Mouse (Mus musculus) hindbrain, embryonic 12.5 days (tissue): Measurements from ENCODE around the gene Alkbh6. TPM values are rescaled to one million over a fixed set of nuclear protein-coding genes. Genes with fewer than 3 reads are reported as not detected.

Experiments used
- ATAC-seq: fragments of 200-750 bp; cut with Nextera tagmentation; 2 replicates; pipeline ENCODE4 v1.8.0; 2017; ENCODE audit warnings: moderate TSS enrichment; ENCODE audit not compliant: low FRiP score
- H3K27ac ChIP-seq: fragments of 300-500 bp; sonication (generic); 2 replicates; pipeline ENCODE4 v1.5.1; 2016; ENCODE audit warnings: mild to moderate bottlenecking
- H3K27me3 ChIP-seq: fragments of 300-500 bp; sonication (generic); 2 replicates; pipeline ENCODE4 v1.6.1; 2016; ENCODE audit warnings: mild to moderate bottlenecking
- H3K36me3 ChIP-seq: fragments of 300-500 bp; sonication (generic); 2 replicates; pipeline ENCODE4 v1.6.1; 2016; ENCODE audit warnings: mild to moderate bottlenecking
- H3K4me1 ChIP-seq: fragments of 300-500 bp; sonication (generic); 2 replicates; pipeline ENCODE4 v1.6.1; 2016
- H3K4me2 ChIP-seq: fragments of 300-500 bp; sonication (generic); replicated peaks from 2 replicates; pipeline ENCODE4 v1.6.1; 2016; ENCODE audit warnings: mild to moderate bottlenecking
- H3K4me3 ChIP-seq: fragments of 300-500 bp; sonication (generic); 2 replicates; pipeline ENCODE4 v1.5.1; 2016; ENCODE audit warnings: mild to moderate bottlenecking
- H3K9ac ChIP-seq: fragments of 300-500 bp; sonication (generic); 2 replicates; pipeline ENCODE4 v1.6.1; 2016; ENCODE audit warnings: mild to moderate bottlenecking, moderate library complexity
- H3K9me3 ChIP-seq: fragments of 300-500 bp; sonication (generic); replicated peaks from 2 replicates; pipeline ENCODE4 v1.6.1; 2016; ENCODE audit warnings: mild to moderate bottlenecking
- WGBS: fragments of 180-500 bp; shearing (Covaris S2); methylation state at CpG from one replicate; pipeline ENCODE4 v1.1.7; 2016; 5-methylcytosine and 5-hydroxymethylcytosine counted together
- polyA plus RNA-seq: library from polyadenylated mRNA; unstranded; fragments of >200 nt; fragmentation: Nextera tagmentation; extraction: Ambion mirVana; gene quantifications from 2 replicates; pipeline ENCODE4 v1.2.1, GENCODE M21; 2016

The Alkbh6 gene
- polyA plus RNA-seq, 1 experiment from 2014 or later, result 93.5 TPM

DNA sequence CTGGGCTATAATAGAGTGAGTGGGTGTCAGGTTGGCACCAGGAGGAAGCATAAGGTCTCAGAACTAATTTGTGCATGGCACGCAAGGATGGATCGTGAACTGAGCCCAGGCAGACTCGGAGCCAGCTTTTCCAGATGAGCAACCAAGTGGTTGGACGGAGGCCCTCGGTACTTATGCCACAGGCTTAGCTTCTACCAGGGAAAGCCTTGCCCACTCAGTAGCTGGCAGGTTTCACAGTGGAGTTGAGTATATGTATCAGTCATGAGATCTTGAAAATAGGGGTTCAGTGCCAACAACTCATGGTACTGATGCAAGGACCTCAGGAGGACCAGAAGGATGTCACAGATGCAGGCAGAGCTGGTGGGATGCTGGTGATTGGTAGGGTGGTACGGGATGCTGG, 27.2 kb downstream of the Alkbh6 start:
- Histone ChIP-seq H3K4me1 (peaks cover 10% of the 10 kb centered on the region), H3K9ac (no peak overlapping the region), H3K4me2 (no peak overlapping the region), H3K36me3 (no peaks in the 10 kb centered on the region), H3K27ac (no peak overlapping the region), H3K27me3 (peaks cover 29% of the 10 kb centered on the region), H3K4me3 (no peak overlapping the region), H3K9me3 (no peaks in the 10 kb centered on the region)
- no peak for ATAC-seq
- WGBS, result 83% methylated on average over 6 of the region's 6 CpGs

DNA sequence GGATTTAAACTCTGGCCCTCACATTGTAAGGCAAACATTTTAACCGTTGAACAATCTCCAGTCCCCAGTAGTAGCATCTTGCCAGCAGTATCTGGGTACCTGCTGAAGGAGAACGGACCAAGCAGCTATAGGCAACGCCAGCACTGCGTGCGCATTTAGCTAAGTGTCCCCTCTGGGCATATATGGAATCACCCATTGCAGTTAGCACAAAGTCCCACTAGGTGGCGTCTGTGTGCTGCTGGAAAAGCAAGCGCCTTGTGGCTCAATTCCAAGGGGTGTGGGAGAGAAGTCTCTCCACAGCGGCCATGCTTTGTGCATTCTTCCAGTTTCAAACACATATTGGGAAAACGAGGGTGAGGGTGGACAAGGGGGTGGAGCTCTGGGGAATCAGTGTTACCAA, 27.9 kb downstream of the Alkbh6 start:
- no peaks in the 10 kb centered on the region for H3K36me3 ChIP-seq
- H3K9ac ChIP-seq, result no peak overlapping the region
- peaks cover 29% of the 10 kb centered on the region for H3K27me3 ChIP-seq
- peaks cover 9% of the 10 kb centered on the region for H3K4me1 ChIP-seq
- no peak overlapping the region for H3K27ac ChIP-seq
- ATAC-seq, result peak; percentile 23; the same call in 1 of the 2 replicates
- no peaks in the 10 kb centered on the region for H3K9me3 ChIP-seq
- 3% methylated on average over 9 of the region's 9 CpGs for WGBS
- no peak overlapping the region for H3K4me2 ChIP-seq
- no peak overlapping the region for H3K4me3 ChIP-seq

DNA sequence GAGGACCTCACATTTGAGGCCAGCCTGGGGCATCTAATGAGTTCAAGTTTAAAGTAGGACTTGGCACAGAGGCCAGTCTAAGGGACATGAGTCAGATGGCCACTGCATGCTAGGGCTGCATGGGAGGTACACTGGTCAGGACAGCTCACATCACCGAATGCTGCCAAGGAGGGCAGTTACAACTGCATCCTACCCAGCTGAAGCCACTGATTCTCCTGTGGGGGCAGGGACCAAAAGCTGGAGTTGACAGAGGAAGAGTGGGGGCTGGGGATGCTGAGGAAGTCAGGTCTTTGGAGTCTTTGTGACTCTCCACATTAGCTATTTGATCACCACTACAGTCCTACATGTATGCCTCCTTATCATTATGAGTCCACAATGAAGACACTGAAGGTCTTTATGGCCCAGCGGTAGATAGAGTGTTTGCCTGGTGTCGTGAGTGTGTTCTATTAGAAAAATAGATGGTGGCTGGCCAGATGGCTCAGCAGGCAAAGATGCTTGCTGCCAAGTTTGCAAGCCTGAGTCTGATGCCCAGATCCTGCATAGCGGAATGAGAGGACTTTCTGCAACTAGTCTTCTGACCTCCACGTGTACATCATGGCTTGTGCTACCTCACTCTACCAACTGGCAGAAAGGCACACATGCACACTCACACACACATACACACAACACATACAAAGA, 31.1 kb downstream of the Alkbh6 start:
- Histone ChIP-seq H3K4me1 (no peaks in the 10 kb centered on the region), H3K9me3 (no peaks in the 10 kb centered on the region), H3K4me2 (no peak overlapping the region), H3K36me3 (no peaks in the 10 kb centered on the region), H3K27me3 (peaks cover 19% of the 10 kb centered on the region), H3K27ac (no peak overlapping the region), H3K9ac (no peak overlapping the region), H3K4me3 (no peak overlapping the region)
- ATAC-seq, result no peak
- WGBS, result 75% methylated on average over 5 of the region's 5 CpGs

DNA sequence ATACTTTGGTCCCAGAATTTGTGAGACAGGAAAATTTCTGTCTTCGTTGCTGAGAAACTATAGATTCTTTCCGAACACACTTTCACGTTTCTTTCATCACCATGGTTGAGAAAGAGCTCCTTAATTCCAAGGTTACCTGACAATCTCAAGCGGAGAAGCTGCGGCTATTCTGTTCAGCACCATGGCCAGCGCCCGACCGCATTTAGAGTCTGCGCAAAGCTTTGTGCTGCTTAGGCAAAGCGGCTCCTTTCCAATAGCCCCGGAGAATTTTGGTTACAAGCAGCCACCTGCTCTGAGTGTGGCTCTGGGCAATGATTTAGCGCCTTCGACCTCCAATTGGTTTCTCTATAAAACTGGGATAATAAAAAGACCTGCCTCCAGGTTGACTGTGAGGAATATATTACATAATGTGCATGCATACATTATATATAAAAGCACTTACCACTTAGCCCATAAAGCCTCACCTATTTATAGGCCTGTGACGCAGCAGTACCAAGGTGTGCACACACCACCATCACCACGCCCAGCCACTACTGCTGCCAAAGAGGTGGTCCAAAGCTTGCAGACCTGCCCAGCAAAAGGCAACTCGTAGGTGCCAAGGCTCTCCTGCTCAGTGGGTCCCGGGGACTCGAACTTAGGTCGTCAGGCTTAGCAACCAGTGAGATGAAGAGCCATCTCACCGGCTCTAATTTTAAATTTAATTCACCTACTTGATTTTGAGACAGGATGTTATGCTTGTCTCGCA, 38.3 kb downstream of the Alkbh6 start:
- WGBS, result 30% methylated on average over 21 of the region's 21 CpGs
- no peaks in the 10 kb centered on the region for H3K36me3 ChIP-seq
- H3K27ac ChIP-seq, result no peak overlapping the region
- no peaks in the 10 kb centered on the region for H3K9me3 ChIP-seq
- peaks cover 48% of the 10 kb centered on the region for H3K27me3 ChIP-seq
- H3K4me3 ChIP-seq, result no peak overlapping the region
- no peak overlapping the region for H3K9ac ChIP-seq
- no peak overlapping the region for H3K4me2 ChIP-seq
- H3K4me1 ChIP-seq, result no peaks in the 10 kb centered on the region
- ATAC-seq, result no peak

DNA sequence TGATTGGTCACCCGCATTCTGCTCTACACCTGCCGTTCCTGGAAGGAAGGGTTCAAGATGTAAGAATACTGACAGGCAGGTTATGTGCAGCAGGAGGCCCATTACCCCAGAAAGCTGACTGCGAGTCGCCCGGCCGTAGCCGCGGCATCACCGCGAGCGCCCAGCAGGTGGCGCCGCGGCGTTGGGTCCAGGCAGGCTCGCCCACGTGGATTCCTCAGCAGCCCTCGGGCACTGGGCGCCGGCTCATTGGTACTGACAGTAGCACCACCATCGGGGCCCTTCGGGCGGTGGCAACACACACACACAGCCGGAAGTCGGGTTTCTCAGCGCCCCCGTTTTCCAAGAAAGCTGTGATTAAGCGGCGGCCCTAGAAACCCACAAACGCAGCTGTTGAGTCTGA, 39.3 kb downstream of the Alkbh6 start:
- H3K36me3 ChIP-seq, result no peaks in the 10 kb centered on the region

DNA sequence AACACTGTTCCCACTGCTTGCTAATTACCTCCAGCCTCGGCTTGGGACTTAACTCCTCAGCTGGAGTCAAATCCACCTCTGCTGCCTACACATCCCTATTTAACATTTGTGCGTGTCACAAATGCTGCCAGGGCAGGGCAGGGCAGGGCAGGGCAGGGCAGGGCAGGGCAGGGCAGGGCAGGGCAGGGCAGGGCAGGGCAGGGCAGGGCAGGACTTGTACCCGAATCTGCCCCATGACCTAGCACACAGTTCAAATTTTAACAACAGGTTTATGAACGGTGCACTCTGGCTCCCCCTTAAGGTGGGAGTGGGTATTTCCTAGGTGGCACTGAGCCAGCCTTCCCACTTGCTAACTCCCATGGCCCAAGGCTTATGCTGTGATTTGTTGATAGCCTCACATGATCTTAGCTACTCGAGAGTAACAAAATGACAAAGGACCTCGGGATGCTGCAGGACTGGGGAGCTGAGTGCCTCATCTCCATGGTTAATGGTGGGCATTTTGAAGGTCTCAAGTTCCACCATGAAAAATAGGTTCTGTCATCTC, 44.8 kb downstream of the Alkbh6 start:
- 16% methylated on average over 6 of the region's 6 CpGs for WGBS
- Histone ChIP-seq H3K27me3 (peaks cover 24% of the 10 kb centered on the region), H3K27ac (no peak overlapping the region), H3K4me3 (no peak overlapping the region), H3K4me2 (no peak overlapping the region), H3K4me1 (peaks cover 17% of the 10 kb centered on the region), H3K9ac (no peak overlapping the region), H3K36me3 (peaks cover 18% of the 10 kb centered on the region), H3K9me3 (no peaks in the 10 kb centered on the region)
- peak; percentile 58 for ATAC-seq

More for the DNA sequence above, 39.3 kb downstream of the Alkbh6 start:
- H3K27ac ChIP-seq, result no peak overlapping the region
- ATAC-seq, result peak; percentile 71
- peaks cover 48% of the 10 kb centered on the region for H3K27me3 ChIP-seq
- H3K4me2 ChIP-seq, result peak overlapping the region; percentile 33
- H3K9ac ChIP-seq, result no peak overlapping the region
- H3K4me1 ChIP-seq, result no peaks in the 10 kb centered on the region
- H3K9me3 ChIP-seq, result no peaks in the 10 kb centered on the region
- H3K4me3 ChIP-seq, result no peak overlapping the region
- WGBS, result 2% methylated on average over 30 of the region's 30 CpGs

DNA sequence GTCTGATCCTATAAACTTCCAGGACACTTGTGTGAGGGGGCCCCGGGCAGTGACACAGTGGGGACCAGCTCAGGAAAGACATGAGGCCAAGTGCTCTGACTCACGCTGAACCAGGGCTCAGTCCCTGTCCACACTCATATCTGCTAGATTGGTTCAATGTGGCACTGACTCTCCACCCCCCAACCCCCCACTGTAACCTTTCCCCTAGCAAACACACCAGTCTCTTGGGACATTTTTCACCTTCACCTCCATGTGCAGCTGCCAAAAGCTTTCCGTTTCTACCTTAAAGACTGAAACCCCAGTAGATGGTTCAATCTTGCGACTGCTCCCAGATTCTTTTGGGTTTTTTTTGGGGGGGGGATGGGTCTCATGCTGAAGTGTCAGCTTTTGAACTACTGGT, 45.5 kb downstream of the Alkbh6 start:
- H3K27me3 ChIP-seq, result peaks cover 18% of the 10 kb centered on the region
- ATAC-seq, result no peak
- H3K9me3 ChIP-seq, result no peaks in the 10 kb centered on the region
- peaks cover 18% of the 10 kb centered on the region for H3K36me3 ChIP-seq
- no peak overlapping the region; the same call in 1 of the 2 replicates for H3K9ac ChIP-seq
- H3K27ac ChIP-seq, result no peak overlapping the region
- peaks cover 19% of the 10 kb centered on the region for H3K4me1 ChIP-seq
- no peak overlapping the region for H3K4me2 ChIP-seq
- WGBS, result 80% methylated on average over 4 of the region's 4 CpGs
- H3K4me3 ChIP-seq, result no peak overlapping the region

DNA sequence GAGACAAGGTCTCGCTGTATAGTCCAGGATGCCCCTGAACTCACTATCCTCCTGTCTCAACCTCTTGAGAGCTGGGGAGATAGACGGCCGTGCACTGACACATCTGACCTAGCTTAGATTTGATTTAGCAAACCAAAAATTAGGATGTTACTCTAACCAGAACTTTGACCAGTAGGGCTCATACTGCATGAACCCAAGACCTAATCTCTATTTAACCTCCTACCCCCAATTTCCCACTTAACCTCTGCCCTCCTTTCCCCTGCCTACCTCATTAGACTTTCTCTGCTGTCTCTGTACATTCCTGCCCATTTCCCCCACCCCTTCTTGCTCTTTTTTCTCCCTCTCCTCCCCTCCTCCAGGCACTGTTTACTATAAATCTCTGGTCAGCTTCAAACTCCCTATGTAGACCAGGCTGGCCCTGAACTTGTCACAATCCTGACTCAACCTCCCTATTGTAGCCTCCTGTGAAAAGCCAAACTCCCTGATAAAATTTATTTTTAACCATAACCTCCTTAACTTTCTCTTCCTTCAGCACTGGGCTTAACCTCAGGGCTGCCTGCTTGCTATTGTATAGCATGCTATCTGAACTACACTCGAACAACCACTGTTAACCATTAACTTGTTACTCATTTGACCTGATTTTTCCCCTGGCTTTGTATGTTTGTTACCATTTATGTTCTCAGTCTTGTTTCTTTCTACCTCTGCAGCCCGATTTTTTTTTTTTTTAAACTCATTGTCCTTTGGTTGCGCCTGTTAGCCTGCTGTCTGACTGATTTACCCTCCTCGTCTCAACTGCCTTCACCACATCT, 50.1 kb downstream of the Alkbh6 start:
- Histone ChIP-seq H3K4me3 (no peak overlapping the region), H3K9me3 (no peaks in the 10 kb centered on the region), H3K36me3 (peaks cover 34% of the 10 kb centered on the region), H3K4me1 (peaks cover 56% of the 10 kb centered on the region), H3K4me2 (peak overlapping the region; percentile 43; the same call in 1 of the 2 replicates), H3K9ac (0 out of 2 replicates have a peak overlapping the region, but pooled peaks have one; percentile 18), H3K27ac (no peak overlapping the region), H3K27me3 (no peaks in the 10 kb centered on the region)
- WGBS, result 68% methylated on average over 7 of the region's 7 CpGs
- no peak for ATAC-seq

DNA sequence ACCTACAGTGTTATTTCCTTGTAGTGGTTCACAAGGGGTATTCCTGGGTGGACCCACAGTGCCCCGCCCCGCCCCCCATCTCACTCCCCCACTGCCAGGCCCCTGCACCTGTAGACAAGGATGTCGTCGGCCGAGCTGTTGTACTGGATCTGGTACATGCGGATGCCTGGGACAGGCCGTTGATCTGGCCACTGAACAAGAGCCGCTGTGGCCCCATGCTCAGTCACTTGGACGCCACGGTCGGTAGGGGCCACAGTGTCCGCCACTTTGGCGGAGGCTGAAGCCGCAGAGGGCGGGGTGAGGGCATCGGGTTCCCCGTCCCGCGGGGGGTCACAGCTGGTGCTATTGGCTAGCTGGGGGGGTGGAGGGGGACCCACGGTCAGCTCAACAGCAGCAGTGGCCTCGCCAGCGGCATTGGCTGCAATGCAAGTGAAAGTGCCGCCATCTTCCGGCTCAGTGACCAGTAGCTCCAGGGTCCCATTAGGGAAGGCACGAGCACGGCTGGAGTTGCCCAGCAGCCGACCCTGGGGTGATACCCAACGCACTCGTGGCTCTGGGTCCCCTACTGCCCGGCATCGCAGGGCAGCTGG, 50.9 kb downstream of the Alkbh6 start:
- H3K36me3 ChIP-seq, result peaks cover 34% of the 10 kb centered on the region
- H3K9ac ChIP-seq, result 0 out of 2 replicates have a peak overlapping the region, but pooled peaks have one; percentile 18
- WGBS, result 67% methylated on average over 31 of the region's 31 CpGs
- no peak for ATAC-seq
- H3K27me3 ChIP-seq, result peaks cover 5% of the 10 kb centered on the region
- peak overlapping the region; percentile 43 for H3K4me2 ChIP-seq
- peaks cover 51% of the 10 kb centered on the region for H3K4me1 ChIP-seq
- no peaks in the 10 kb centered on the region for H3K9me3 ChIP-seq
- peak overlapping the region; percentile 3; the same call in 1 of the 2 replicates for H3K4me3 ChIP-seq
- no peak overlapping the region for H3K27ac ChIP-seq

DNA sequence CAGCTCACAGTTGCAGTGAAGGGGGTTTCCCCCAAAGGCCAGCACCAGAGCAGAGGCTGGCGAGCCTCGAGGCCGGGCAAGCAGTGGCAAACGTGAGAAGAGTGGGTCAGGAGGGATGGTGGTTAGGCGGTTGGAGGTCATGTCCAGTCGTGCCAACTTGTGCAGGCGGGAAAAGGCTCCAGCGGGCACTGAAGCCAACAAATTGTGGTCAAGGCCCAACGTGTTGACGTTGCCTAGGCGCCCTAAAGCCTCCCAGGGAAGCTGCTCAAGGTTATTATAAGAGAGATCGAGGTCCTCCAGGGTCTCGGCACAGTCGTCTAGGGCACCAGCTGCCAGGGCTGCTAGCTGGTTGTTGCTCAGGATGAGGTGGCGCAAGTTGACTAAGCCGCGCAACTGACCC, 51.5 kb downstream of the Alkbh6 start:
- WGBS, result 92% methylated on average over 17 of the region's 17 CpGs
- H3K36me3 ChIP-seq, result peaks cover 28% of the 10 kb centered on the region
- peaks cover 47% of the 10 kb centered on the region for H3K4me1 ChIP-seq
- no peak for ATAC-seq
- no peak overlapping the region for H3K27ac ChIP-seq
- H3K4me2 ChIP-seq, result peak overlapping the region; percentile 86; the same call in 1 of the 2 replicates
- H3K9me3 ChIP-seq, result no peaks in the 10 kb centered on the region
- H3K4me3 ChIP-seq, result no peak overlapping the region
- H3K27me3 ChIP-seq, result peaks cover 10% of the 10 kb centered on the region
- no peak overlapping the region for H3K9ac ChIP-seq

DNA sequence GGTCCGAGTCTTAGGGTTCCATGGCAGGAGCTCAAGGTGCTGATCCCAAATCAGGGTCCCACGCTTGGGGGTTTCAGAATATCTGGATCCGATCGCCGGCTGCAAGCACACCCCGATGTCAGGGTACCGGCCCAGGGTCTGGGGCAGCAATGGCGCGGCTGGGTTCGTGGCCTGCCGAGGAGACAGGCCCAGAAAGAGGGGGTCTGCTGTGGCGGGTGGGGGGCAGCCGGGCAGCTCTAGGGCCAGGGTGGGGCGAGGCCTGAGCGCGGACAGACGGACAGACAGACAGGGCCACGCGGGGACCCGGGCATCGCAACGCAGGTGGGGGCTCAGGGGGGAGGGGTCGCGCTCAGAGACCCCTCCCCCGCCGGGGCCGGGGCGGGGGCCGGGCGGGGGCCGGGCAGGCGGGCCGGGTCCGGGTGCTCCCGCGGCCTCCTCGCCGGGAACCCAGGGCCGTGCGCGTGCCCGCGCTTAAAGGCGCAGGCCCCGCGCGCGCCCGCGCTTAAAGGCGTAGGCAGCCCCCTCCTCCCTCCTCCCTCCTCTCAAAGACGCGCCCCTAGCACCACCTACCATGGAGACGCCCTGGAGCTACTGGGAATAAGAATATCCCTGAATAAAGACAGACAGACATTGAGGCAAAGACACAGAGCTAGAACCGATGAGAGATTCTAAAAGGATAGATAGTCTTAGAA, 54.3 kb downstream of the Alkbh6 start, which contains the start of gene Lrfn3:
Lrfn3 (minus strand) TSS at position 121 of the 692 bp plus-strand sequence.
- H3K4me3 ChIP-seq, result peak within 1 kb of the TSS; percentile 84
- 2% methylated on average over 42 of the region's 55 CpGs for WGBS
- H3K4me1 ChIP-seq, result peaks cover 46% of the 10 kb centered on the region
- H3K9ac ChIP-seq, result peak within 1 kb of the TSS; percentile 97
- peaks cover 16% of the 10 kb centered on the region for H3K36me3 ChIP-seq
- peak within 1 kb of the TSS; percentile 30; the same call in 1 of the 2 replicates for H3K27ac ChIP-seq
- H3K4me2 ChIP-seq, result peak within 1 kb of the TSS; percentile 86
- H3K27me3 ChIP-seq, result peaks cover 13% of the 10 kb centered on the region
- ATAC-seq, result peak; percentile 77
- no peaks in the 10 kb centered on the region for H3K9me3 ChIP-seq
